Mouse (Mus musculus) spleen, adult 18-20 months (tissue): ENCODE results near the gene Csnk2b.

Experiments used
- DNase-seq, 2 experiments: peaks; one replicate each; pipeline ENCODE4 v3.0.0; 2022; ENCODE audit warnings: mixed read lengths in 2 of 2

The Csnk2b gene

DNA sequence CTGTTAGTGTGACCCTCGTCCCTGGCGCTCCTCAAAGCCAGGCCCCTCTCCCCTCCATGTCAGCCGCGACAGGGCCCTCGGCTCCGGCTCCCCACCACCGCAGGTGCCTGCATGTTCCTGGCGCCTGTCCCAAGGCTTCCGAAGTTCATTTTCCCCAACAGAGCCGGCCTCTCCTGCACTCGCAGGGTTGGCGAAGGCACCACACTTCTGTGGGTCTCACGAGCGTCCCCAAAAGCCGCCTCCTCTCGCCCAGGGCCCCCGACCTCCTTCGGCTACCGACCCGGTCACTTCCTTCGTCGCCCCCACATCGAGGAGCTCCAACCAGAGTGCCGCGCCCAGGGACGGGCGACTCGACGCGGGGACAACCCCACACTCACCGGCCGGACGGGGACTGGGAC lies 1.1 kb downstream of the Csnk2b start:
- DNase-seq, result no peak

DNA sequence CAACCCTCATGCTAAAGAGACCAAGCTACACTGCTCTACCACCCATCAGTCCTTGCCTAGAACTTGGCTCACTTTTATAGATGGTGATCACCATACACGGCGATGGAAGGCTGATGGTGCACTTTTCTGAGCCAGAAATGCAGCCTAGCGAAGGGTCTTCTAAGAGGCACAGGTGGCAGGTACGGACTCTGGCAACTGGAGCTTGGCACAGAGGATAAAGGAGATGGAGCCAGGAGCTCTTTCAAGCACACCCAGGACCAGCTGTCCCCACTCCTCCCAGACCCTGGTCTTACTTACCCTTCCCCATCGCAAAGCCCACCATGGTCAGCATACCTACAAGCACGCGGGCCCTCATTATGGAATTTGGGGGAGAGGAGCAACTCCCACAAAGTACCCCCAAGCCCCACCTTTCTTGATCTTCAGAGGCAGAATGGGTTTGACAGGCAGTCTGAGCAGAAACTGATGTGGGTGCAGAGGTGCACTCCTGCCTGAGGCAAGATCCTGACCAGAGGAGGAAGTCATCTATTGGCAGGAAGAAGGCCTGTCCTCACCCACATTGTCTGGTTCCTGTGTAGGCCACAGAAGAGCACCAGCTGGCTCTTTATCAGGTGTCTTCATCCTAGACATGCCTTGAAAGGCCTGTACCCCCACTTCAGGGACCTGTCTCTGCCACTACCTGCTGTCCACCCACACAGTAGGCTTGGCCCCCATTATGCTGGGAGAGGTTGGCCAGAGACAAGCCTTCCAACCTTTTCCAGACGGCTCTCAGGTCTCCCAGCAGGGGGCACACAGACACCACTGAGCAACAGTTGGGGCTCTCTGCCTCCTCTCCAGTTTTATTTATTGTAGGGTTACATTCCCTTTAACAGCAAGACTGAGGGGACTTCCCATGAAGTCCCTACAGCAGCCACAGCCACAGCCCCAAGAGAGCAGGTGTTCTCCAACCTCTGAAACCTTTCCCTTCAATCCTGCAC lies 6.5 kb downstream of the Csnk2b start, which contains the start of gene Ly6g5b:
Gene Ly6g5b, minus strand, starts transcription at position 383 of the 974 bp plus-strand sequence.
- peak in 1 of 2 experiments; percentile 36 for DNase-seq

DNA sequence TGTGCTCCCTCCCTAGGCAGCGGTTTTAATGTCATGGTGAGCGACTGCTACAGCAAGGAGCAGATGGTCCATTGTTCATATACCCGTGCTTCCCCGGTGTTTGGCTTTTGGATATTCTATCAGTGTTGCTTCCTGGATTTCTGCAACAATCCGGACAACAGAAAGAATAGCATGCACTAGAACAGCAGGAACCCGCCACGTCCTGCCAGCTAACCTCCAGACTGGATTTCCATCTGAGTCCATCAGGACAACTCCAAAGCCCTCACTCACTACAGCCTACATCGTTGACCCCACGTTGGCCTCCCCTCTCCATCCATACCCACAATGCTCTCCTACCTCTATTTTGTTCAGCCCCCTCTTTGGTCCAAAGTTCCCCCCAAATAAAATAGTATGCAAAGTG lies 10.1 kb downstream of the Csnk2b start:
- no peak for DNase-seq

DNA sequence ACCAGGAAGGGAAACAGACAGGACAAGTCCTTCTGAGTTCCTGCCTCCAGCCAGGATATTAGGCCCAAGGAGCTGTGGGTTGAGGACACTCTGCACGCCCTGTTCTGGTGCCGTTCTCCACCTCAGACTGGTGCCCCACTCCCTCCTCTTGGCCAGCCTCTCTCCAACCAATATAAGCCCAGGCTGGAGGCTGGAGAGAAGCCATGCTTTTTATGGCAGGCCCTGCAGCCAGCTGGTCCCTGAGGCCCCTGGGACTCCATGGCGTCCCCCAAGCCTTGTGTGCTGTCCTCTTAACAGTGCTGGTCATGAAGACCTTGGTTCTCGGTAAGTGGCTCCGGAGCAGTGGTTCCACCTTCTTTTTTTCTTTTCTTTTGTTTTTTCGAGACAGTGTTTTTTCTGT lies 13.8 kb downstream of the Csnk2b start, which contains the start of gene Ly6g5c:
Gene Ly6g5c, plus strand, starts transcription at position 183 of the 400 bp plus-strand sequence.
- no peak for DNase-seq

DNA sequence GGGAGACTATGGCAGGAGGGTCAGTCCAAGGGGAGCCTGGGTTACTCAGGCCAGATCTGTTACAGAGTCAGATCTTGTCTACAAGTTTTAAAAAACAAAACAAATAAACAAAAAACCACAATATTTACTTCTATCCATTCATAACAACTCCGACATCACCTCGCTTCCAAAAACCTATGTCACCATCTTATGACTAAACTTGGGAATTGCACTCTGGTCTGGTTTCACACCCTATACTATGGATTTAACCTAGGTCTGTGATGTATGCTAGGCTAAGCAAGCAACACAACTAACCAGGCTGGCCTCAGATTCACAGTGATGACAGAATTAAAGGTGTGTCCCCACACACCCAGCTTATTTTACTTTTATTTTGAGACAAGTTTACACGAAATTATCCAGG lies 15.3 kb downstream of the Csnk2b start:
- DNase-seq, result no peak

DNA sequence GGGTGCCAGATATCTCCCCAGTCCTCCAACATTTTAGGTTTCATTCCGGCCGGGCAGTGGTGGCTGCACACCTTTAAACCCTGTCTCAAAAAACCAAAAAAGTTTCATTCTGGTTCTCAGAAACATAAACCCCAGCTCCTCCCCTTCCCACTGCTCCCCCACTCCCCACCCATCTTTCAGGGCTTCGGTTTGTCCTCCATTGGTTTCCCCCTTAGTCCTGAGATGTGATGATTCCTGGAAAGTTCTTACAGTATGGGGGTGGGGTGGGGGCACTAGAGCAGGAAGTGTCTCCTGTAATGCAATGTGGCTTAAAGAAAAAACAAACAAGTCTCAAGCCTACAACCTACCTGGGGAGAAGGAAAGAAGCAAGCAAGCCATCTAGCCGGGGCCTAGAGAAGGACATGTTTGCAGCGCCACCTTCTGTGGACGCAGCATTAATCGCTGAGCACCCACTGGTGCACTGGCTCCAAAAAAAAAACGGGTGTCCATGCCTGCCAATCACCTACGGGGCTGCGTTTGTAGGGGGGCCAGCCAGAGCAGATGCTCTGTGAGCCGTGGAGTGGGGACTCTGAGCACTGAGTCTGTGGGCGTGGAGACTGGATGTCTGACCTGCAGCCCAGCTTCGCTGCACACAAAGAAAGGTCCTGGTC lies 16.0 kb downstream of the Csnk2b start:
- DNase-seq, result no peak

DNA sequence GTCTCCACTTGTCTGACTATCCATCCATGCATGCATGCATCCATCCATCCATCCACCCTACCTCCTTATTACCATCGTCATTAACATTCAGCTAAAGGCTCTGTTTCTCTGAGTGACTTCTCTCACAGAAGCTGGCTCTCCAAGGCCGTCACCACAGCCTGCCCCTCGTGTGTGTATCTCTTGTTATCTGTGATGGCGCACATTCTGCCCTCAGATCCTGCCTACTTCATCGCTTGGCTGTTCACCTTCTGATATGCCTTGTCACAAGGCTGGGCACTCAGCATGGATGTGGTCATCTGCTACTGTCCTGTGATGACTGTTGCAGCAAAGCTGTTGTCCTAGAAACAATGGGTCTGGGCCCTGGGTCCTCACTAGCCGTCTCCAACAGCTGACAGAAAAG lies 17.1 kb downstream of the Csnk2b start:
- no peak for DNase-seq

DNA sequence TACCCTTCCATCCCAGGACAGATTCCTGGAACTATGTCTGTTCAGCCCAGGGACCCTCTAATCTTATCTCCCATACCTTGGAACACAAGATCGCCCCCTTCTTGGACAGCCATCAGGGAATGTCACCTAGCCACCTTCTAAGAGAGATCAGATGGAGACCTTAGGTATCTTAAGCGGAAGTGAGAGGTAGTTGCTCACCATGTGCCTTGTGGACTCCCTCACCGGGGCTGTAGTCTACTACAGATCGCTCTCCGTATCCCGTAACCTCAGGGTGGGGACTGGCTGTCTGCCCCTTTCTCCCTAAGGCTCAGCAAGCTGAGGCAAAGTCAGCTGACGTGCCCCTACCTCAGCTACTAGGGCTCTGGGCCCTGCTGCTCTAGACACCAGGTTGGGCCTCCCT lies 17.8 kb downstream of the Csnk2b start:
- no peak for DNase-seq

DNA sequence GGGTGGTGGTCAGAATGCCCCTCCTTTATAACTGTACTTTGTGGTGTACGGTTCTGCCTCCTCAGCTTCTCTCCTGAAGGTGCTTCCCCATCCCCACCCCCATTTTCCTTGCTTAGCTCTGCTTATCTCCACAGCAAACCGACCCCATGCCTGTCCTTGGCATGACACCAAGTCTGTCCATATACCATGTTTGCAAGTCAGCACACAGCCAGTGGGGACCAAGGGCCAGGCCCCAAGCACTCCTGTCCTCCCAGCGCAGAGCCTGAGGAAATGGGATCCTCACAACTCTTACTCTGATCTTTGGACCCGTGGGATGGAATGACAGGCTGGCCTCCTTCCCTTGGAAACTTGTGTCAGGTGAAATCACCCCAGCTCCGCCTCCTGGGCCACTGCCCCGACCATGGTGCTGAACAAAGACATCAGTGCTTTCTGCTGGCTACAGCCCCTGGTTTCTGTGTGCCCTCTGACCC lies 18.6 kb downstream of the Csnk2b start:
- DNase-seq, result no peak

DNA sequence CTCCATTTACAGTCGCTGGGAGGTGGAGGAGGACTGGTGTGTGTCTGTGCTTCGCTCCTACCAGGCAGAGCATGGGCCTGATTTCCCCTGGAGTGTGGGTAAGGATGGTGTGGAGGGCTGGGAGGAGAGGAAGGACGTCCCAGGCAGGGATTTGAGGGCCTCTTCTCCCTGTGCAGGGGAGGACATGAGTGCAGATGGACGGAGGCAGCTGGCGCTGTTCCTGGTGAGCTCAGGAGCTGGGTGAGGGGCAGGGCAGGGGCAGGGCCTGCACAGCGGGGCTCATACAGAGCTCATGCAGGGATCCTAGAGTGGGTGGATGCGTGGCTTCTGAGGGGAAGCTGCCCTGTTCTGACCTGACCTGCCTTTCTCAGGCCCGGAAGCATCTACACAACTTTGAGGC lies 19.6 kb downstream of the Csnk2b start:
- no peak for DNase-seq

DNA sequence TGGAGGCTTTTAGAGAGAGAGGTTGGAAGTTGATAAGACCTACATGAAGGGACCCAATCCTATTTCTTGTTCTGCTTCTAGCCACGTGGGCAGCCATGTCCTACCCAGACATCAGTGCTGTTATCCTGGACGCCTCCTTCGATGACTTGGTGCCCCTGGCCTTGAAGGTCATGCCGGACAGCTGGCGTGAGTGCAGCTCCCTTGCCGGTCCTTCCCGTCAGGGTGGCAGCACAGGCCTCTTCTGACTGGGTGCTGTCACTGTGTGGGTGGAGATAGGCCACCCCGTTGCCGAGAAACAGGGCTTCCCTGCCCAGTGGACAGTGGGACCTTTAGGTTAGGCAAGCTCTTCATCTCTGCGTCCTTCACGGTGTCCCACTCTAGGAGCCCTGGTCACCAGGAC lies 20.7 kb downstream of the Csnk2b start:
- DNase-seq, result no peak

DNA sequence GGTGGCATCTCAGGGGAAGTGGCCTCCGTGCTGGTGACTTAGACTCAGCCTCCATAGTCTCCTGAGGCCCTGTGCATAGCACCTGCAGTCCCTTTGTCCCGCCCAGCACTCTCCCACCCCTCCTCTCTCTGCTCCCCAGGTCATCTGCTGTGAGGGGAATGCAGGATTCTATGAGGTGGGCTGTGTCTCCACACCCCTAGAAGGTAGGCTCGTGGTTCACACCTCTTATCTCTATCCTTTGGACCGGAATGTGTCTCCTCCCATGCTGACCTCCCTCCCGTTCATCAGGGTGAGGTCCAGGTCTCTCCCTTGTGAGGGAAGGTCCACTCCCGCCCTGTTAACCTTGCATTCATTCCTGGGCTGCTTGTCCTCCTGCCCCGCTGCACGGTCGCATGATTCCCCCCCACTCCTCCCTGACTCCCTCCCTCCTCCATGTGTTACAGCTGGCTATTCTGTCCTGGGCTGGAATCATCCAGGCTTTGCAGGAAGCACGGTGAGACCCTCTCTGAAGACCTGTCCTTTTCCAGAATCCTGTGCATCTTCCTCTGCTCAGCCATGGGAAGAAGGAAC lies 21.6 kb downstream of the Csnk2b start:
- no peak for DNase-seq

DNA sequence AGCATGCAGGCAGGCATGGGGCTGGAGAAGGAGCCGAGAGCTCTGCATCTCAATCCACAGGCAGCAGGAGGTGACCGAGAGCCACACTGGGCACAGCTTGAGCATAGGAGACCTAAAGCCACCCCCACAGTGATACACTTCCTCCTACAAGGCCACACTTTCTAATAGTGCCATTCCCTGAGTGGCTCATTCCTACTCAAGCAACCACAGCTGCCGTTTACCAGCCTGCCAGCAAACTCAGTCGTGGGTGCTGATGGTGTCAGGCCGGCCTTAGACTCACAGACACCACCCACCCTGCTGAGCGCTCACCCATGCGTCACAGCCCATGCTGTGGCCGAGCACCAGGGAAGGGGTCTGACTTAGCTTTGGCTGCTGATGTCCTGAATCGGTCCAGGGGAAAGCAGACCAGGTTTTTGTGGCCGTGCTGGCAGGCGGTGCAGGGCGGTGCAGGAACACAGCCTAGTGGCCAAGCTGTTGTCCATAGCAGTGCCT lies 24.6 kb downstream of the Csnk2b start:
- DNase-seq, result no peak

DNA sequence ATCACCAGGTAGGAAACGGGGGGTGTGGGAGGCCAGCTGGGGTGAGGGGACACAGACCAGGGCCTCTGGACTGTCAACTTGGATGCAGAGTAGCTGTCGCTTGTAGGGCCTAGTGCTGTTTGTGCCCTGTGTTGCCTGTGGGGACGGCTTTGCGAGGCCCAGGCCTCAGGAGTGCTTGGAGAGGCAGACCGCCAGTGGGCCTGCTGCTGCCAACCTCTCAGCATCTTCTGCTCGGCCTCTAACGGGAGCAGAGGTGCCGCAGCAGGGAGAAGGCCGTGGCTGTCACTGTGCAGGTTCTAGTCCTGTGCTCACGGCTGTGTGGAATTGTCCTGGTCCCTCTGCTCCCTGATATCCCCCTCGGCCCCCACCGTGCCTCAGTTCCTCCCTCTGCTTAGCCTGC lies 25.3 kb downstream of the Csnk2b start:
- DNase-seq, result no peak

DNA sequence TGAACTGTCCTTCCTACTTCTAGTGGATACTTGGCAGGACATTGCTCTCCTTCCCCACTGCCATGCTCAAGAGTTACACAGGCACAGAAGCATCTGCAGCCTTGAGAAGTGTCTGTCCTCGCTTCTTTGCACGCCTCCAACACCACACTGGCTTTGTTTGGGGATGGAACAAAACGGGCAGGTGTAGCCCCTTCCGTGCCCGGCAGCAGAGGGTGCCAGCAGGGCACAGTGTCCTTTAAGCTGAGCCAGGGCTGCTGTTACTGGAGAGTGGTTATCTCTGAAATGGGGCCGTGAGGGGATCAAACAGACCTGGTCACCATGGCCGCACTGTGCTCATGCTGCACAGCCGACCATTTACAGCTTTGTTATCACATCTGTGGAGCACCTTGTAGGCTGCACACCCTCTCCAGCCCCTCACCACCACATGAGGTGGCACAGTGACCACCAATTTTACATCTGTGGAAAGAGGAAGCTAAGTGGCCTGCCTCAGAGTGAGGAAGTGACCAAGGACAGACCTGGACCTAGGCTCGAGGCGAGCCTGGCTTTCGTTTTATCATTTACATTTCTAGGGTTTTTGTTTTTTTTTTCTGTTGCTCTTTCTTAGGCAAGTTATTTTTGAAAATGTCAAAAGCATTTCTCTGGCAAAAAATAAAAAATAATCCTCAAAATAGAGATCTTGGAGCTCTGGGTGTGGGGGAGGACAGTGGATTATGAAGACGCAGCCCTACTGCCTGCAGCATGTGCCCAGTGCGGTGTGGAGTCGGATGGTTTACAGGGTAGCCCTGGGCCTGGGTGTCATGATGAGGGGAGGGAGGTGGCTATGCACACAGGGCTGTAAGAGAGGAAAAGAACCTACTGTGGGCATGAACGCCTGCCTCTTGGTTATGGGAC lies 27.1 kb downstream of the Csnk2b start:
- DNase-seq, result no peak

DNA sequence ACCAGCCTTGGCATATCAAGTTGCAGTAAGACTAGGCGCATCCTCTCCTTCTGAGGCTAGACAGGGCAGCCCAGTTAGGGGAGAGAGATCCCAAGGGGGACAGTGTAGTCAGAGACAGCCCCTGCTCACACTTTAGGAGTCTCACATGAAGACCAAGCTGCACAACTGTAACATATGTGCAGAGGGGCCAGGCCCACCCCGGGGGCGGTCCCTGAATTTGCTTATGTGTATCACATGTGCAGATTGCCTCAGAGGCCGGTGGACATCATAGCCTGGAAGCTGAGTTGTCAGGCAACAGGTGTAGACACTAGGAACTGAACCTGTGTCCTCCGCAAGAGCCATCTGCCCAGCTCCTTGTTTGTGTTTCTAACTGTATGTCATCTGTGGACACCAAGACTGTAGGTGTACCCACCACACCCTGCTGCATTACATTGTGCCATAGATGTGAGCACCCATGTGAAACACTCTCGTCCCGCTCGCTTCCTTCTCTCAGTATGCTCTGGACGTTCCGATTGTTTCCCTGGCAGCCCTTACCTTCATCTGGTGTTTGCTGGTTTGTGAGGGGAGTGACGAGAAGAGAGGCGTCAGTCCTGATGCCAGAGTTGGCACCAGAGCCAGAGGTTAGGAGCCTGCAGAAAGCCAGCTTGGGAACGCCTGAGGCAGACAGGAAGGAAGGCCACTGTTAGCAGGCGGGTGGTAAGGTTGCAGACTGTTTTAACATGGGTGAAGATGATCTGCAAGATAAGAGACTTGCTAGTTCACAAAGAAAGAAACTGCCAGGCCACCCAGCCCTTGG lies 29.3 kb downstream of the Csnk2b start:
- DNase-seq, result no peak

DNA sequence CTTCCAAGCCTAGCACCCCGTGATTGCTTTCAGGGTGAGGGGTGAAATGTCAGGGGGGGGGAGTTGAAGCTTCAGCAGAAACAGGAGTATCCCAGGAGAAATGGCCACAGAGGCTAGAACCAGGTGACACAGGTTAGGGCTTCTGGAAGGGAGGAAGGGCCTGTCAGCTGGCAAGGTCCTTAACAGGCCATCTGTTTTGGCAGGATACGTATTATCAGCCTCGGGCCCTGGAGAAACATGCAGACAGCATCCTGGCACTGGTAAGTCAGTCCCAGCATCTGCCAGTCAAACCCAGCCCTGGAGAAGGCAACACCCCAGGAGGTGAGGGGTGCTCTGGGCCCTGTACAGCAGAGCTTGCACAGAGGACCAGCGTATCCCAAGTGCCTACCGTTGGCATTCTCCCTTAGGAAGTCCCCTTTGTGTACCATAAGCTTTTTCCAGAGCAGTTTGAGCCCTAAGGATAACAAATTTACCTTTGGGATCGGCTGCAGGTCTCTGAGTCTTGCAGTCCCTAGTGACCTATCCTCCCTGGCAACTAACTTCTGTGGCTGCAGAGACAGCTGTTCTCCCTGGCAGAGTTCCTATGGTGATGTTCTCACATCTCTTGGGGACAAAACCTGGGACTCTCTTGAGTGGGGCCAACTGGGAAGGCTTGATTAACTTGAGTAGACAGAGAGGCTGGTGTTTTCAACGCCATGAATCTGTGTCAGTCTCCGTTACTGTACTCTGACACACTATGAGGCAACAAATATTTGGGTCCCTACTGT lies 31.5 kb downstream of the Csnk2b start:
- DNase-seq, result no peak

DNA sequence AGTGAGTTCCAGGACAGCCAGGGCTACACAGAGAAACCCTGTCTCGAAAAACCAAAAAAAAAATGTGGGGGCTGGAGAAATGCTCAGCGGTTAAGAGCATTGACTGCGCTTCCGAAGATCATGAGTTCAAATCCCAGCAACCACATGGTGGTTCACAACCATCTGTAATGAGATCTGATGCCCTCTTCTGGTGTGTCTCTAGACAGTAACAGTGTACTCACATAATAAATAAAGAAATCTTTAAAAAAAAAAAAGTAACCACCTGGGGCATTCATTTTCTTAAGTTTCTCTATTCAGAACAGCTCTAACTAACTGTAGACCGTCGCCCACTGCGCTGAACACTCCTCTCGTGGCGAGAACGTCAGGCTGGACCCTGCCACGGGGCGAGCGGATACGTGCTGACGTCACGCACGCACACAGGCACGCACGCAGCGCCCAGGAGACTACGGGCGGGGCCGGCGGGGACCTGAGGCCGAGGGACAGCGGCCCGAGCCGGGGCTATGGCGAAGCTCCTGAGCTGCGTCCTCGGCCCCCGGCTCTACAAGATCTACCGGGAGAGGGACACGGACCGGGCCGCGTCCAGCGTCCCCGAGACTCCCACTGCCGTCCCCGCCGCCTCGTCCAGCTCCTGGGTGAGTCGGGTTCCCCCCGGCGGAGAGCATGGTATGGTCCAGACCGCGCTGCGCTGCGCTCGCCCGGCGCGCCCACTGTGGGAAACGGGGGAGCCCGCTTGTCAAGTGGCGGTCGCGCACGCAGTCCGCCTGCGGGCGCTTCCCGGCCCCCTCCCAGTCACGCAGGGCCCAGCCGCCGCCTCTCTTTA lies 32.8 kb downstream of the Csnk2b start, which contains the start of gene Abhd16a:
Gene Abhd16a, plus strand, starts transcription at position 439 of the 820 bp plus-strand sequence.
- peak; percentile 88 to 92 for DNase-seq

DNA sequence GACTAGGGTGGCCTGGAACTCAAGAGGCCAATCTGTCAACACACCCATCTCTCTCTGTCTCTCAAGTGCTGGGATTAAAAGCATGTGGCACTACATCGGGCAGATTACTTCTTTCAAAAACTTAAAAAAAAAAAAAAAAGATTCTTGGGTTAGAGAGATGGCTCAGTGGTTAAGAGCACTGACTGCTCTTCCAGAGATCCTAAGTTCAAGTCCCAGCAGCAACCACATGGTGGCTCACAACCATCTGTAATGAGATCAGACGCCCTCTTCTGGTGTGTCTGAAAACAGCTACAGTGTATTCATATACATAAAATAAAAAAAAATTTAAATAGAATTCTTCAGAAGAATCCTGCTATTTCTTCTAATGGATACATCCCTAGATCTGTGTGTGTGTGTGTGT lies 33.7 kb downstream of the Csnk2b start:
- DNase-seq, result no peak
